Mouse (Mus musculus): ENCODE data around the gene Dhx40. TPM values are rescaled to one million over a fixed set of nuclear protein-coding genes. Genes with fewer than 3 reads are reported as not detected.
A peak's percentile ranks its signal among the peaks of the same experiment; 100 is the strongest.
"Not testable (repeated sequence)": the region's sequence is repeated elsewhere in the genome, so short reads cannot be mapped to it uniquely, and the experiment has no call there.

Dhx40 gene
- polyA plus RNA-seq, 1 experiment = 4.4 TPM

- Histone ChIP-seq H3K4me3 (replicated peaks; ENCODE audit: extremely low read depth, low read depth, low read length) (no peak overlapping the region), H3K4me1 (ENCODE audit: control insufficient read depth, insufficient read depth, low read length) (peaks cover 4% of the 10 kb centered on the region; the same call in 1 of the 2 replicates)
- 84% methylated on average over 7 of the region's 7 CpGs for WGBS
- no peak for DNase-seq
- TF ChIP-seq POLR2A (IDR thresholded peaks at IDR 0.05; ENCODE audit: borderline replicate concordance, extremely low read depth, low read depth, low read length) (no peak), CTCF (IDR thresholded peaks at IDR 0.05; ENCODE audit: insufficient read depth, low read length) (no peak)
These were observed 15.0 kb upstream of the Dhx40 start for GRCm38 (mm10) chr11:86822531-86822930.

GRCm38 (mm10) chr11:86819536-86819935 is 12.0 kb upstream of the Dhx40 start:
- TF ChIP-seq POLR2A (IDR thresholded peaks at IDR 0.05; ENCODE audit: borderline replicate concordance, extremely low read depth, low read depth, low read length) (no peak), CTCF (IDR thresholded peaks at IDR 0.05; ENCODE audit: insufficient read depth, low read length) (no peak)
- Histone ChIP-seq H3K4me1 (ENCODE audit: control insufficient read depth, insufficient read depth, low read length) (peaks cover 4% of the 10 kb centered on the region; the same call in 1 of the 2 replicates), H3K4me3 (replicated peaks; ENCODE audit: extremely low read depth, low read depth, low read length) (no peak overlapping the region)

GRCm38 (mm10) chr11:86818928-86819327 is 11.4 kb upstream of the Dhx40 start:
- H3K4me1 ChIP-seq (ENCODE audit: control insufficient read depth, insufficient read depth, low read length) = peaks cover 4% of the 10 kb centered on the region; the same call in 1 of the 2 replicates
- TF ChIP-seq POLR2A (IDR thresholded peaks at IDR 0.05; ENCODE audit: borderline replicate concordance, extremely low read depth, low read depth, low read length) (no peak), CTCF (IDR thresholded peaks at IDR 0.05; ENCODE audit: insufficient read depth, low read length) (no peak)
- no peak for DNase-seq
- 89% methylated on average over 2 of the region's 2 CpGs for WGBS
- H3K4me3 ChIP-seq (replicated peaks; ENCODE audit: extremely low read depth, low read depth, low read length) = no peak overlapping the region

More at GRCm38 (mm10) chr11:86819536-86819935, 12.0 kb upstream of the Dhx40 start:
- no peak for DNase-seq
- WGBS = 79% methylated on average over 8 of the region's 8 CpGs

- WGBS = 59% methylated on average over 3 of the region's 3 CpGs
- H3K4me1 ChIP-seq (ENCODE audit: control insufficient read depth, insufficient read depth, low read length); H3K4me3 ChIP-seq (replicated peaks; ENCODE audit: extremely low read depth, low read depth, low read length); DNase-seq: not testable (repeated sequence)
These were observed 8.7 kb upstream of the Dhx40 start for GRCm38 (mm10) chr11:86816288-86816687.

- not testable (repeated sequence) for DNase-seq; H3K4me3 ChIP-seq (replicated peaks; ENCODE audit: extremely low read depth, low read depth, low read length)
- 0% methylated on average over 7 of the region's 11 CpGs for WGBS
These were observed 6.9 kb upstream of the Dhx40 start for GRCm38 (mm10) chr11:86814481-86814880.

GRCm38 (mm10) chr11:86813256-86813655 is 5.7 kb upstream of the Dhx40 start:
- WGBS = 32% methylated on average over 6 of the region's 11 CpGs
- DNase-seq; H3K4me3 ChIP-seq (replicated peaks; ENCODE audit: extremely low read depth, low read depth, low read length); H3K4me1 ChIP-seq (ENCODE audit: control insufficient read depth, insufficient read depth, low read length): not testable (repeated sequence)

More at GRCm38 (mm10) chr11:86814481-86814880, 6.9 kb upstream of the Dhx40 start:
- H3K4me1 ChIP-seq (ENCODE audit: control insufficient read depth, insufficient read depth, low read length) = not testable (repeated sequence)

- DNase-seq = no peak
- WGBS = 93% methylated on average over 1 of the region's 1 CpGs
- TF ChIP-seq POLR2A (IDR thresholded peaks at IDR 0.05; ENCODE audit: borderline replicate concordance, extremely low read depth, low read depth, low read length) (no peak), CTCF (IDR thresholded peaks at IDR 0.05; ENCODE audit: insufficient read depth, low read length) (no peak)
- no peak overlapping the region for H3K4me3 ChIP-seq (replicated peaks; ENCODE audit: extremely low read depth, low read depth, low read length)
- H3K4me1 ChIP-seq (ENCODE audit: control insufficient read depth, insufficient read depth, low read length) = peaks cover 2% of the 10 kb centered on the region; the same call in 1 of the 2 replicates
These were observed 3.7 kb upstream of the Dhx40 start for GRCm38 (mm10) chr11:86811326-86811630.

- peak; percentile 33; the same call in 1 of the 2 replicates for TF ChIP-seq POLR2A (IDR thresholded peaks at IDR 0.05; ENCODE audit: borderline replicate concordance, extremely low read depth, low read depth, low read length)
- no peak for TF ChIP-seq CTCF (IDR thresholded peaks at IDR 0.05; ENCODE audit: insufficient read depth, low read length)
- no peak for DNase-seq
- H3K4me3 ChIP-seq (replicated peaks; ENCODE audit: extremely low read depth, low read depth, low read length) = no peak overlapping the region
- 87% methylated on average over 2 of the region's 2 CpGs for WGBS
- H3K4me1 ChIP-seq (ENCODE audit: control insufficient read depth, insufficient read depth, low read length) = peaks cover 2% of the 10 kb centered on the region; the same call in 1 of the 2 replicates
These were observed 3.2 kb upstream of the Dhx40 start for GRCm38 (mm10) chr11:86810572-86811325.

- TF ChIP-seq POLR2A (IDR thresholded peaks at IDR 0.05; ENCODE audit: borderline replicate concordance, extremely low read depth, low read depth, low read length) (no peak), CTCF (IDR thresholded peaks at IDR 0.05; ENCODE audit: insufficient read depth, low read length) (no peak)
These were observed 2.3 kb upstream of the Dhx40 start for GRCm38 (mm10) chr11:86809828-86810227.

GRCm38 (mm10) chr11:86807001-86807477 is 507 bp downstream of the Dhx40 start:
- TF ChIP-seq CTCF (IDR thresholded peaks at IDR 0.05; ENCODE audit: insufficient read depth, low read length) (no peak), POLR2A (IDR thresholded peaks at IDR 0.05; ENCODE audit: borderline replicate concordance, extremely low read depth, low read depth, low read length) (no peak)
- WGBS = 2% methylated on average over 25 of the region's 25 CpGs
- Histone ChIP-seq H3K4me1 (ENCODE audit: control insufficient read depth, insufficient read depth, low read length) (peaks cover 2% of the 10 kb centered on the region; the same call in 1 of the 2 replicates), H3K4me3 (replicated peaks; ENCODE audit: extremely low read depth, low read depth, low read length) (peak overlapping the region; percentile 89)
- no peak for DNase-seq

More at GRCm38 (mm10) chr11:86809828-86810227, 2.3 kb upstream of the Dhx40 start:
- Histone ChIP-seq H3K4me1 (ENCODE audit: control insufficient read depth, insufficient read depth, low read length) (peaks cover 2% of the 10 kb centered on the region; the same call in 1 of the 2 replicates), H3K4me3 (replicated peaks; ENCODE audit: extremely low read depth, low read depth, low read length) (no peak overlapping the region)
- 70% methylated on average over 4 of the region's 4 CpGs for WGBS
- DNase-seq = no peak
